Mouse (Mus musculus) neural tube, embryonic 12.5 days (tissue): Measurements from ENCODE around the gene Olfr71. TPM values are rescaled to one million over a fixed set of nuclear protein-coding genes. Genes with fewer than 3 reads are reported as not detected.

ENCODE experiments used
- ATAC-seq: fragments of 200-750 bp; cut with Nextera tagmentation; 2 replicates; pipeline ENCODE4 v1.8.0; 2017; ENCODE audit warnings: low read depth, mild to moderate bottlenecking, moderate TSS enrichment, moderate library complexity; ENCODE audit not compliant: low FRiP score
- H3K27ac ChIP-seq: fragments of 300-500 bp; sonication (generic); 2 replicates; pipeline ENCODE4 v1.5.1; 2016
- H3K27me3 ChIP-seq: fragments of 300-500 bp; sonication (generic); replicated peaks from 2 replicates; pipeline ENCODE4 v1.6.1; 2016; ENCODE audit warnings: mild to moderate bottlenecking
- H3K36me3 ChIP-seq: fragments of 300-500 bp; sonication (generic); 2 replicates; pipeline ENCODE4 v1.6.1; 2016; ENCODE audit warnings: mild to moderate bottlenecking
- H3K4me1 ChIP-seq: fragments of 300-500 bp; sonication (generic); 2 replicates; pipeline ENCODE4 v1.6.1; 2016
- H3K4me2 ChIP-seq: fragments of 300-500 bp; sonication (generic); replicated peaks from 2 replicates; pipeline ENCODE4 v1.6.1; 2016; ENCODE audit warnings: mild to moderate bottlenecking
- H3K4me3 ChIP-seq: fragments of 300-500 bp; sonication (generic); 2 replicates; pipeline ENCODE4 v1.5.1; 2016
- H3K9ac ChIP-seq: fragments of 300-500 bp; sonication (generic); 2 replicates; pipeline ENCODE4 v1.6.1; 2016; ENCODE audit warnings: mild to moderate bottlenecking
- H3K9me3 ChIP-seq: fragments of 300-500 bp; sonication (generic); 2 replicates; pipeline ENCODE4 v1.6.1; 2016; ENCODE audit warnings: mild to moderate bottlenecking
- WGBS: fragments of 180-500 bp; shearing (Covaris S2); methylation state at CpG from one replicate; pipeline ENCODE4 v1.1.7; 2016; 5-methylcytosine and 5-hydroxymethylcytosine counted together
- polyA plus RNA-seq: library from polyadenylated mRNA; unstranded; fragments of >200 nt; fragmentation: Nextera tagmentation; extraction: Ambion mirVana; gene quantifications from 2 replicates; pipeline ENCODE4 v1.2.1, GENCODE M21; 2016

Olfr71 gene
- polyA plus RNA-seq, 1 experiment from 2014 or later, result not detected

DNA sequence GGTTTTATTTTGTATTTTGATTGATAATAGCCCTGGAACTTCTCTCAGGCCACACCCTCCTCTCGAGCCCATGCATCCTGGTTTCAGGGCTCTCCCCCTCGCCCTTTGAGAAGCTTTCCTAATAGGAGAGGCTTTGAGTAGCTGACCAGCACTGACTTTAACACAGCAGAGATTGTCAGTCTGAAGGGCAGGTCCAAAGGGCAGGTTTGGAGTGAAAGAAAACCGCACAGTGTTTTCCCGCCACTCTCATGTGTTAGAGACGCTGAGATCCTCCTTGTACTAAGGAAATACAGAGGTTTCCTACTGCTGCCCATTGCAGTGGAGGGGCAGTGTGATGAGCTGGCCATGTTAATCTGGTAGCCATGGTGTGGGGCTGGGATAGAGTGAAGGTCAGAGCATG, 35.1 kb downstream of the Olfr71 start:
- Histone ChIP-seq H3K9ac (no peak overlapping the region), H3K4me2 (no peak overlapping the region), H3K4me1 (peaks cover 18% of the 10 kb centered on the region), H3K27ac (no peak overlapping the region), H3K9me3 (no peaks in the 10 kb centered on the region), H3K27me3 (no peaks in the 10 kb centered on the region), H3K36me3 (peaks cover 53% of the 10 kb centered on the region), H3K4me3 (no peak overlapping the region)
- WGBS, result 64% methylated on average over 5 of the region's 5 CpGs
- ATAC-seq, result no peak

DNA sequence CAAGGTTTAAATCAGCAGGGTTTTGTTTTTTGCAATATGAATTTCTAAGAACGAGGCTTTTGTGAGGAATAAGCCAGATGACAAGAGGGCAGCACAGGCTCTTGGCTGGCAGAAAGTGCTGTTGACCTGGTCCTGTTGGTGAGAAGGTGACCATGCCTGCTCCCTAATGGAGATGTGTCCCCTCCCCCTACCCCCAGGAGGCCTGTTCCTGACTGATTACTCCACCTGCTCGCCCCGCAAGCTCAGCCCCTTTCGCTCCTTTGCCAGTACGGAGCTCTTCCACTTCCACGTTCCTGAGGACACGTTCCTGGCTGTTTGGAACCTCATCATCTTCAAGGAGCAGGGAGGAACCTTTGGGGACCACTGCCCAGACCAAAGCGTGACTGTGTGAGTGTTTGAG, 36.4 kb downstream of the Olfr71 start:
- Histone ChIP-seq H3K4me3 (no peak overlapping the region), H3K4me1 (peaks cover 25% of the 10 kb centered on the region), H3K36me3 (peaks cover 47% of the 10 kb centered on the region), H3K27ac (no peak overlapping the region), H3K9ac (no peak overlapping the region), H3K4me2 (no peak overlapping the region), H3K27me3 (no peaks in the 10 kb centered on the region), H3K9me3 (no peaks in the 10 kb centered on the region)
- no peak for ATAC-seq
- WGBS, result 75% methylated on average over 8 of the region's 8 CpGs

DNA sequence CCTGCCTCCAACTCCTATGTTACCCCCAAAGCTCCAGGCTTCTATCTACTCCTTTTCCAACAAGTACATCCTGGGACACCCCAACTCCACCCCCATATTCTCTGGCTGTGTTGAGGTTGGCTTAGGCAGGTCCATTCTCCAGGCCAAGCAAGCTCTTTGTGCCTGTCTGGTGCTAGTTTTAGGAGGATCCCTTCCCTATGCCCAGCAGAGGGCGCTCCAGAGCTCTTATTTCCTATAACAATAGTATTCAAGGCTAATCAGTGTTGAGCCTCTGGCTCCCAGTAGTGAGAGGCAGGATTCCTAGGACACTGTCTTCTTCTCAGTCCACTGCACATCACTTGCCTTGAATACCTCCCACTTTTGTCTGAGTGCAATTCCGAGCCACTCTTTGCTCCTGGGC, 38.0 kb downstream of the Olfr71 start:
- Histone ChIP-seq H3K4me2 (peak overlapping the region; percentile 89), H3K4me1 (peaks cover 30% of the 10 kb centered on the region), H3K27ac (no peak overlapping the region), H3K4me3 (no peak overlapping the region), H3K36me3 (peaks cover 30% of the 10 kb centered on the region), H3K9me3 (no peaks in the 10 kb centered on the region), H3K9ac (peak overlapping the region; percentile 26; the same call in 1 of the 2 replicates), H3K27me3 (no peaks in the 10 kb centered on the region)
- peak; percentile 29; the same call in 1 of the 2 replicates for ATAC-seq
- 1% methylated on average over 2 of the region's 2 CpGs for WGBS

DNA sequence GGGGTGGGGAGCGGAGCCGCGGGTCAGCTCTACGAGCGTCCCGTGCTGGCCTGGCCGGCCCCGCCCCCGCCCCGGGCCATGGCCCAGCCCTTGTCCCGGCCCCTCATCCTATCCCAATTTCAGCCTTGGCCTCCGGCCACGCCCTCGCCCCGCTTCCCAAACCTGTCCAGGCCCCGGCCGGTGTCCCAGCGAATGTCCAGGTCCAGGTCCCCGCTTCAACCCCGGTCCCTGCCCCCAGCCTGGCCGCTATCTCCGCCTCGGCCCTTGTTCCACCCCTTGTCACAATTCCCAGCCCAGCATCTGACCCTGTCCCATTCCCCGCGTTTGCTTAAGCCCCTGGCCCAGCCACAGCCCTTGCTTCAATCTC, 40.6 kb downstream of the Olfr71 start:
- WGBS, result 0% methylated on average over 17 of the region's 25 CpGs
- Histone ChIP-seq H3K4me1 (peaks cover 30% of the 10 kb centered on the region), H3K27ac (no peak overlapping the region)

DNA sequence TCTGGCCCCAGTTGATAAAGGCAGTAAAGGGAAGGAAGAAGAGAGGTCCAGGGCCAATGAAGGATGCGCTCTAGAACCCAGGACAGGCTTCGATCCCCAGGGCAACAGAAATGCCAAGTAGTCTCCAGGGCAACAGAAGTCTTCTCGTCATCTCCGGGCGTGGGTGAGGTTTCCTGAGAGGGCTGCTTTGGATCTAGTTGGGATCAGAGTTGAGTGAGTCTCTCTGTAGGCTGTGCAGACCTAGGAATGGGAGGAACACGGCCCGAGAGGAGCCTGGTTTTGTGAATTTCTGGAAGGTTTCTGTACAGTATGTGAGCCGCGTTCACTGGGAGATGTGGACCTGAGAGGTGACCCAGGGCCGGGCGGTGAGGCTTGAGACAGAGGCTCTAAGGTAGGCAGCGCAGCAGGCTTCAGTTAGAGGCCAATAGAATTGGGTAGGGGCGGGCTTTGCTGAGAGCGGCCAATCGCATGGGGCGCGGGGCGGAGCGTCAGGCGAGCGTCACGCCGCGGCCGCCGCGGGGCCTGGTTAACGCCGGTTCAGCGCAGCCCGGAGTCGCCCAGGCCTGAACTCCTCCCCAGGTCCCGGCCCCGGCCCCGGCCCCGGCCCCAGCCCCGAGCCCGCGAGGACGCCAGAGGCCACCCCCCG, 41.1 kb downstream of the Olfr71 start, which contains the start of the genes Tmem8b and Fam221b:
Gene Tmem8b (plus strand): TSS at position 190 of the 646 bp plus-strand sequence.
Gene Fam221b (minus strand): TSS at position 364 of the 646 bp plus-strand sequence.
- peak within 1 kb of the TSS; percentile 89 for H3K4me2 ChIP-seq
- peak; percentile 91 for ATAC-seq
- WGBS, result under 1% methylated on average over 37 of the region's 41 CpGs
- H3K9me3 ChIP-seq, result no peaks in the 10 kb centered on the region
- peaks cover 10% of the 10 kb centered on the region for H3K27me3 ChIP-seq
- H3K4me3 ChIP-seq, result peak within 1 kb of the TSS; percentile 87
- H3K9ac ChIP-seq, result peak within 1 kb of the TSS; percentile 97
- no peak within 1 kb of the TSS for H3K27ac ChIP-seq
- peaks cover 30% of the 10 kb centered on the region for H3K4me1 ChIP-seq
- H3K36me3 ChIP-seq, result no peaks in the 10 kb centered on the region

More for the DNA sequence above, 40.6 kb downstream of the Olfr71 start:
- H3K27me3 ChIP-seq, result peaks cover 10% of the 10 kb centered on the region
- no peaks in the 10 kb centered on the region for H3K9me3 ChIP-seq
- peaks cover 4% of the 10 kb centered on the region; the same call in 1 of the 2 replicates for H3K36me3 ChIP-seq
- H3K4me3 ChIP-seq, result peak overlapping the region; percentile 87
- H3K9ac ChIP-seq, result peak overlapping the region; percentile 97
- peak overlapping the region; percentile 89 for H3K4me2 ChIP-seq
- peak; percentile 68 for ATAC-seq

DNA sequence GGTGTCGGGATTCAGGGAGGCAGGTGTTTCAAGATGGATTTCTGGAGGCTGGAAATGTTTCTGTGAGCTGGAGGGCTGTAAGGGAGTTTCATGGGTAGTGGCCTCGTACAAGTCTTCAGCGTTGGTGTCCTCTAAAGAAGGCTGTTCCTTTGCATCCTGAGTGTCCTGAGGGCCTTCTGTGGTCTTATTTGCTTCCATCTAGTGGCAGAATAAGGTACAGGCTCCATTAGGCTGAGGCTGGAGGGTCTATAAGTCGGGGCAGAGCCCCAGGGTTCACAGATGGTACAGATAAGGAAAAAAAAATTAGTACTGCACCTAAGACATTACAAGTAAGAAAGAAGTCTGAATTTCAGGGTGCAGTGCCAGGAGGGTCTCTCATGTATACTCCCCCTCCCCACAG, 43.6 kb downstream of the Olfr71 start:
- peaks cover 25% of the 10 kb centered on the region for H3K4me1 ChIP-seq
- no peaks in the 10 kb centered on the region for H3K36me3 ChIP-seq
- no peak overlapping the region for H3K4me3 ChIP-seq
- no peaks in the 10 kb centered on the region for H3K9me3 ChIP-seq
- H3K27ac ChIP-seq, result no peak overlapping the region
- H3K4me2 ChIP-seq, result no peak overlapping the region
- no peak for ATAC-seq
- peaks cover 29% of the 10 kb centered on the region for H3K27me3 ChIP-seq
- 32% methylated on average over 4 of the region's 4 CpGs for WGBS
- no peak overlapping the region for H3K9ac ChIP-seq

DNA sequence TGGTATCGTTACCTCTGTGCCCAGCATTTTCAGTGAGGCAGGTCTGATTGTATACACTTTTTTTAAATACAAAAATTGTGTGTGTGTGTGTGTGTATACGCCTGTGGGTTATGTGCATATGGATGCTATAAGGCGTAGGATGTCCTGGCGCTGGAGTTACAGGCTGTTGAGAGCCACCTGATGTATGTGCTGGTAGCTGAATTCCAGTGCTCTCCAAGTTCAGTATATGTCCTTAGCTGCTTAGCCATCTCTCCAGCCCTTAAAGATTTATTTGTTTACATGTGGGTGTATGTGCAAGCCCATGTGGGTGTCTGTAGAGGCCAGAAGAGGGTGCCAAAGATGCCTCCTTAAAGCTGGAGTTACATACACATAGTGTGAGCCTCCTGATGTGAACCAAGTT, 52.9 kb downstream of the Olfr71 start:
- no peak overlapping the region for H3K27ac ChIP-seq

DNA sequence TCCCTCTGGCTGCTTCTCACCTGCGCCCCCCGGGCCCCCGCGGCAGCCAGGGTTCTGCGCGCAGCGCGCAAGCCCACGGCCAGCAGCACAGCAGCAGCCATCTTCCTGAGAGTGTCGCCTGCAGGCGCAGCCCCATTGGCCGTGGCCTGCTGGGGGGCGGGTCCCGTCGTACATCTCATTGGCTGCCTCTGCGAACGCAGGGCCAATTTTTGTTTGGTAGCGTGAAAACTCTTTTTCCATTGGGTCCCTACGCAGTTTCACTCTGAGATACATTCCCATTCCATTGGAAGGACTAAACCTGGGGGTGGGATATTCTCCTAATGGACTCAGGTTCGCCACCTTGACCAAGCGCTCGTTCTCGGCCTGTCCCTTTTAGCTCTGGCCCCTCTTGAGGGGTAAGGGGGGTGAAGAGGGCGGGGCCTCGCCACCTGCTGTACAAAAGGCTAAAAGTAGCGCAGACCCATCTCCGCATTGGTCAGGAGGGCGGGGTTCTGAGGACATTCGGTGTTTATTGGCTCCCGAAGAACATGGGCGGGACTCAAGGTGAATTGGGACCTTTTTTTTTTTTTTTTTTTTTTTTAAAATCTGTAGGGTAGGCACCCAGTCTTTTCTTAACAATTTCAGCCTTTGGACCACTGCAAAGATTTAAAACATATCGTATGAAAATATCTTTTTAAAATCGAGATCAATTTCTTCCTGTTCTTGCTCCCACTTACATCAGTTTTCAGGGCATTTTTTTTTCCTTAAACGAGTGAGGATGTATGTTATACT, 53.5 kb downstream of the Olfr71 start, which contains the start of gene Hint2:
Gene Hint2 (minus strand): TSS at position 128 of the 771 bp plus-strand sequence.
- peak within 1 kb of the TSS; percentile 81 for H3K4me3 ChIP-seq
- peak; percentile 98 for ATAC-seq
- peak within 1 kb of the TSS; percentile 85 for H3K4me2 ChIP-seq
- peak within 1 kb of the TSS; percentile 87 for H3K27ac ChIP-seq
- peaks cover 4% of the 10 kb centered on the region; the same call in 1 of the 2 replicates for H3K36me3 ChIP-seq
- H3K4me1 ChIP-seq, result peaks cover 20% of the 10 kb centered on the region
- peak within 1 kb of the TSS; percentile 90 for H3K9ac ChIP-seq
- no peaks in the 10 kb centered on the region for H3K9me3 ChIP-seq
- 2% methylated on average over 34 of the region's 34 CpGs for WGBS
- 0 out of 2 replicates have a peak, but pooled peaks cover 8% of the 10 kb centered on the region for H3K27me3 ChIP-seq

More for the DNA sequence above, 52.9 kb downstream of the Olfr71 start:
- Histone ChIP-seq H3K4me1 (peaks cover 20% of the 10 kb centered on the region), H3K4me3 (no peak overlapping the region), H3K36me3 (no peaks in the 10 kb centered on the region), H3K4me2 (peak overlapping the region; percentile 85), H3K9ac (no peak overlapping the region), H3K9me3 (no peaks in the 10 kb centered on the region), H3K27me3 (peaks cover 15% of the 10 kb centered on the region; the same call in 1 of the 2 replicates)
- no peak for ATAC-seq
- 63% methylated on average over 4 of the region's 4 CpGs for WGBS

DNA sequence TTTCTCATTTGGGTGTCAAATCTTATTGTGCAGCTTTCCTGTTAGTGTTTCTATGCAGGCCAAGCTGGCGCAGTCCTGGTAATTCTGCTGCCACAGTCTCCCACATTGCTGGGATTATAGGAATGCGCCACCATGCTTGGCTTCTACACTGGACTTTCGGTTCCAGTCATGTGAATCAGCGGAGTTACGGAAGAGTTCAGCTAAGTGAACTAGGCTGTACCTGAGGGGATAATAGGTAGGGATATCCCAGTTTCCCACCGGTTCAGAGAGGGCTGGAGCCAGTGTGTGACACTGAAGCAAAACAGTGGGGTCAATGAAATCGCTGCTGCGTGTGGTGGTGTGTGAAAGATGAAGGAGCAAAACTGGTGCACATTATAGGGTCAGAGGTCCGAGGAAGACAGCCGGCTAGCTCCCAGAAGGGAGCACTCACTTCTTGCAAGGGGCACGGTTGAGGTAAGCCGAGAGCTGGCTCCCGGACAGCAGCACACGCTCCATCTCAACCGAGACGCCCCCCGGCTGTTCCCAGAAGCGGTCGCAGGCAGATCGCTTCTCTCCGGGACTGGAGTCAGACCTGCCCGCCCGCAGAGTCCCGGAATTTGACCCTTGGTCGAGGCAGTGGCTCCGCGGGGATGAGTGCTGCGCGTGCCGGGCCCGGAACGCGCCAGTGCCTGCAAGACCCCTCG, 54.3 kb downstream of the Olfr71 start:
- Histone ChIP-seq H3K4me2 (peak overlapping the region; percentile 85), H3K36me3 (peaks cover 9% of the 10 kb centered on the region; the same call in 1 of the 2 replicates), H3K9me3 (no peaks in the 10 kb centered on the region), H3K27me3 (0 out of 2 replicates have a peak, but pooled peaks cover 3% of the 10 kb centered on the region), H3K9ac (peak overlapping the region; percentile 90), H3K4me3 (peak overlapping the region; percentile 81), H3K27ac (peak overlapping the region; percentile 87), H3K4me1 (peaks cover 20% of the 10 kb centered on the region)
- ATAC-seq, result peak; percentile 56
- WGBS, result 6% methylated on average over 34 of the region's 34 CpGs
